Comparison of ENCODE assay signal across 36 mouse cellular contexts in the genomic region with DNA sequence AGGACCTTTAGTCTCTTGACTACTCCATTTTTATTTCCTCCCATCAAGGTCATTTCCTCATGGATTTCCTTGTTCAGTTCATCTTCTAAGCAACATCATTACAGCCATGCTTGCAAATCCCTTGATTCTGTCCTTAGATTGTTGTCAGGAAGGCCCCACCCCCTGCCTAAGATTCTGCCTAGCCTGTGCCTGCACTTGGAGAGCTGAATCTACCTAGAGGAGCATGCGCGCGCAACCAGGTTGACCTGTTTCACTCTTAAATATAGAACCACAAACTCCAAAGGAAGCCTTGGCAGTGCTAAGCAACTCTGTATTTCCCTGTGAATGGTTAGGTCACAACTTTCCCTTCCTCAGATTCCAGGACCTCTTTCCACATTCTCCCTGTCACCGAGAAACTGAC. TPM values are rescaled to one million over a fixed set of nuclear protein-coding genes. Genes with fewer than 3 reads are reported as not detected.
"Had no signal": no experiment of that assay in that cellular context is flagged by ENCODE, and none has a peak within 500 bp of the region (broad histone marks: within the 10 kb centered on the region; RNA-seq: fewer than 3 reads in every experiment).

No protein-coding gene starts in this region.

- H3K36me3 ChIP-seq: heart, embryonic 13.5 days; heart, embryonic 15.5 days; hindbrain, embryonic 10.5 days; hindbrain, embryonic 12.5 days; hindbrain, embryonic 13.5 days; hindbrain, embryonic 15.5 days; intestine, embryonic 15.5 days; kidney, embryonic 15.5 days had no signal

- H3K4me3 ChIP-seq: heart, embryonic 13.5 days; heart, embryonic 15.5 days; hindbrain, embryonic 10.5 days; hindbrain, embryonic 12.5 days; hindbrain, embryonic 13.5 days; hindbrain, embryonic 15.5 days; intestine, embryonic 15.5 days; kidney, embryonic 15.5 days; layer of hippocampus, adult 2 months; left cerebral cortex, adult 2 months had no signal

- H3K9ac ChIP-seq: heart, embryonic 13.5 days; heart, embryonic 15.5 days; hindbrain, embryonic 12.5 days; hindbrain, embryonic 13.5 days; hindbrain, embryonic 14.5 days; hindbrain, embryonic 15.5 days; intestine, embryonic 15.5 days; kidney, embryonic 15.5 days had no signal

- DNase-seq: heart, postnatal 10 days; heart, postnatal 14 days; heart, postnatal 36 days; heart, postnatal 4 days; kidney, adult 11 months; kidney, adult 18-20 months; kidney, adult 2 months; kidney, adult 8-10 months; kidney, adult 9 months; kidney, postnatal 10 days; kidney, postnatal 14 days; kidney, postnatal 25 days; kidney, postnatal 36 days; kidney, postnatal 4 days; layer of hippocampus, adult 9-11 months; layer of hippocampus, postnatal 36 days had no signal

- H3K4me2 ChIP-seq: heart, embryonic 13.5 days; heart, embryonic 15.5 days; hindbrain, embryonic 12.5 days; hindbrain, embryonic 13.5 days; hindbrain, embryonic 14.5 days; hindbrain, embryonic 15.5 days; intestine, embryonic 15.5 days; kidney, embryonic 15.5 days had no signal

- H3K27me3 ChIP-seq: heart, embryonic 15.5 days; intestine, embryonic 15.5 days; kidney, embryonic 15.5 days had no signal

- ATAC-seq: hindbrain, embryonic 16.5 days; hindbrain, postnatal 0 days; inflammation-experienced regulatory T-cells, adult 6 months; intestine, embryonic 15.5 days; intestine, embryonic 16.5 days; intestine, postnatal 0 days had no signal

- H3K27ac ChIP-seq: heart, embryonic 13.5 days; heart, embryonic 15.5 days; hindbrain, embryonic 10.5 days; hindbrain, embryonic 12.5 days; hindbrain, embryonic 13.5 days; hindbrain, embryonic 14.5 days; hindbrain, embryonic 15.5 days; hindbrain, postnatal 0 days; intestine, embryonic 15.5 days; kidney, embryonic 15.5 days; kidney, postnatal 0 days; layer of hippocampus, adult 2 months; left cerebral cortex, adult 2 months had no signal

- H3K9me3 ChIP-seq: heart, embryonic 13.5 days; heart, embryonic 15.5 days; hindbrain, embryonic 10.5 days; hindbrain, embryonic 12.5 days; hindbrain, embryonic 13.5 days; hindbrain, embryonic 15.5 days; intestine, embryonic 15.5 days; kidney, embryonic 15.5 days had no signal

RNA-seq across cellular contexts. Expression of gene S100a14, which starts 8.9 kb away (rescaled TPM):
- polyA plus RNA-seq: heart, embryonic 14.5 days; heart, postnatal 0 days; hindbrain, embryonic 10.5 days; hindbrain, embryonic 11.5 days; hindbrain, embryonic 13.5 days; hindbrain, embryonic 14.5 days; hindbrain, postnatal 0 days had no signal

RNA-seq across cellular contexts. Expression of gene S100a16, which starts 19.3 kb away (rescaled TPM):
- polyA plus RNA-seq: inflammation-experienced regulatory T-cells, adult 6 months had no signal
